Mouse (Mus musculus) layer of hippocampus, postnatal 36 days (tissue): Measurements from ENCODE around the gene Erg. TPM values are rescaled to one million over a fixed set of nuclear protein-coding genes. Genes with fewer than 3 reads are reported as not detected.
A peak's percentile ranks its signal among the peaks of the same experiment; 100 is the strongest.

Source experiments
- DNase-seq, 2 experiments: peaks; one replicate each; pipeline ENCODE4 v3.0.0; 2022
- total RNA-seq, 2 experiments: library from RNA; stranded (reverse); gene quantifications; 2 replicates each; pipeline ENCODE4 v1.2.3; 2021

The Erg gene
- 1 to 10 TPM; 3.2 to 3.6 TPM for total RNA-seq

- no peak for DNase-seq
These were observed at the start of gene Erg for GRCm38 (mm10) chr16:95586311-95586602. TSS of gene Erg (minus strand) at chr16:95586593.

GRCm38 (mm10) chr16:95631816-95632215 is 45.4 kb upstream of the Erg start:
- DNase-seq: no peak

GRCm38 (mm10) chr16:95623876-95624770 is 37.7 kb upstream of the Erg start:
- no peak for DNase-seq

- no peak for DNase-seq
These were observed 36.7 kb upstream of the Erg start for GRCm38 (mm10) chr16:95623056-95623455.

GRCm38 (mm10) chr16:95619859-95620325 is 33.5 kb upstream of the Erg start:
- no peak for DNase-seq

- no peak for DNase-seq
These were observed 31.8 kb upstream of the Erg start for GRCm38 (mm10) chr16:95618206-95618605.

GRCm38 (mm10) chr16:95617720-95618119 is 31.3 kb upstream of the Erg start:
- no peak for DNase-seq

GRCm38 (mm10) chr16:95615579-95615978 is 29.2 kb upstream of the Erg start:
- no peak for DNase-seq

- DNase-seq: no peak
These were observed 28.1 kb upstream of the Erg start for GRCm38 (mm10) chr16:95614482-95614881.

- no peak for DNase-seq
These were observed 25.8 kb upstream of the Erg start for GRCm38 (mm10) chr16:95611982-95612746.

- DNase-seq: no peak
These were observed 22.2 kb upstream of the Erg start for GRCm38 (mm10) chr16:95608624-95609023.

- peak; percentile 70 to 73 for DNase-seq
These were observed 18.9 kb upstream of the Erg start for GRCm38 (mm10) chr16:95605304-95605703.

- no peak for DNase-seq
These were observed 16.1 kb upstream of the Erg start for GRCm38 (mm10) chr16:95602504-95602903.

GRCm38 (mm10) chr16:95601807-95602206 is 15.4 kb upstream of the Erg start:
- DNase-seq: no peak

GRCm38 (mm10) chr16:95601219-95601580 is 14.8 kb upstream of the Erg start:
- no peak for DNase-seq

- no peak for DNase-seq
These were observed 14.3 kb upstream of the Erg start for GRCm38 (mm10) chr16:95600572-95601218.

GRCm38 (mm10) chr16:95598930-95599329 is 12.5 kb upstream of the Erg start:
- no peak for DNase-seq

GRCm38 (mm10) chr16:95597578-95597951 is 11.2 kb upstream of the Erg start:
- DNase-seq: no peak

- DNase-seq: no peak
These were observed 10.6 kb upstream of the Erg start for GRCm38 (mm10) chr16:95596884-95597577.

- DNase-seq: no peak
These were observed 2.5 kb upstream of the Erg start for GRCm38 (mm10) chr16:95588849-95589248.

- no peak for DNase-seq
These were observed 333 bp upstream of the Erg start for GRCm38 (mm10) chr16:95586726-95587125.

- DNase-seq: no peak
These were observed 667 bp downstream of the Erg start for GRCm38 (mm10) chr16:95585541-95586310.
